Mouse (Mus musculus) ES-Bruce4 (cell line): ENCODE data around the gene Gba.

Experiments
- CTCF ChIP-seq: IDR thresholded peaks from one replicate; pipeline ENCODE4 v1.8.1; 2011; ENCODE audit warnings: low read depth, low read length
- POLR2A ChIP-seq: IDR thresholded peaks from one replicate; pipeline ENCODE4 v1.8.1; 2011; ENCODE audit warnings: low read length; ENCODE audit not compliant: insufficient read depth

- TF ChIP-seq CTCF (no peak), POLR2A (no peak)
Observed at GRCm38 (mm10) chr3:89230561-89230960, 27.8 kb downstream of the Gba start.
